Mouse (Mus musculus) lung, embryonic 16.5 days (tissue): Measurements from ENCODE around the gene Kcnn1. TPM values are rescaled to one million over a fixed set of nuclear protein-coding genes. Genes with fewer than 3 reads are reported as not detected.
A peak's percentile ranks its signal among the peaks of the same experiment; 100 is the strongest.
"Not testable (repeated sequence)": the region's sequence is repeated elsewhere in the genome, so short reads cannot be mapped to it uniquely, and the experiment has no call there.

ENCODE experiments used
- ATAC-seq: fragments of 200-750 bp; cut with Nextera tagmentation; 2 replicates; pipeline ENCODE4 v1.8.0; 2017; ENCODE audit warnings: low read depth, mild to moderate bottlenecking, moderate library complexity
- H3K27ac ChIP-seq: fragments of 300-500 bp; sonication (generic); 2 replicates; pipeline ENCODE4 v1.5.1; 2014; ENCODE audit warnings: mild to moderate bottlenecking, control low read depth, low read length
- H3K27me3 ChIP-seq: fragments of 300-500 bp; sonication (generic); 2 replicates; pipeline ENCODE4 v1.6.1; 2014; ENCODE audit warnings: low read depth, low read length, mixed read lengths; ENCODE audit not compliant: control insufficient read depth, insufficient read depth
- H3K36me3 ChIP-seq: fragments of 300-500 bp; sonication (generic); 2 replicates; pipeline ENCODE4 v1.6.1; 2014; ENCODE audit warnings: low read length; ENCODE audit not compliant: control insufficient read depth, insufficient read depth
- H3K4me1 ChIP-seq: fragments of 300-500 bp; sonication (generic); replicated peaks from 2 replicates; pipeline ENCODE4 v1.6.1; 2014; ENCODE audit warnings: low read length, mixed read lengths; ENCODE audit not compliant: control insufficient read depth, insufficient read depth
- H3K4me2 ChIP-seq: fragments of 300-500 bp; sonication (generic); 2 replicates; pipeline ENCODE4 v1.6.1; 2014; ENCODE audit warnings: low read depth, low read length, control low read depth
- H3K4me3 ChIP-seq: fragments of 300-500 bp; sonication (generic); 2 replicates; pipeline ENCODE4 v1.5.1; 2014; ENCODE audit warnings: mild to moderate bottlenecking, low read length, control low read depth
- H3K9ac ChIP-seq: fragments of 300-500 bp; sonication (generic); 2 replicates; pipeline ENCODE4 v1.6.1; 2014; ENCODE audit warnings: low read length, control low read depth
- H3K9me3 ChIP-seq: fragments of 300-500 bp; sonication (generic); 2 replicates; pipeline ENCODE4 v1.6.1; 2016; ENCODE audit warnings: low read length; ENCODE audit not compliant: control insufficient read depth
- WGBS: fragments of 180-500 bp; shearing (Covaris S2); extraction: QIAGEN DNeasy Blood & Tissue Kit; methylation state at CpG from one replicate; pipeline ENCODE4 v1.1.7; 2014; 5-methylcytosine and 5-hydroxymethylcytosine counted together
- polyA plus RNA-seq: library from polyadenylated mRNA; unstranded; fragments of >200 nt; fragmentation: Nextera tagmentation; extraction: Ambion mirVana; gene quantifications from 2 replicates; pipeline ENCODE4 v1.2.1, GENCODE M21; 2015

The Kcnn1 gene
- polyA plus RNA-seq, 1 experiment from 2014 or later, result 0.99 TPM

- no peak for ATAC-seq
- H3K27me3 ChIP-seq, result no peaks in the 10 kb centered on the region
- H3K4me3 ChIP-seq, result no peak overlapping the region
- H3K4me2 ChIP-seq, result no peak overlapping the region
- 65% methylated on average over 2 of the region's 2 CpGs for WGBS
- no peaks in the 10 kb centered on the region for H3K36me3 ChIP-seq
- no peak overlapping the region for H3K9ac ChIP-seq
- peaks cover 13% of the 10 kb centered on the region for H3K4me1 ChIP-seq
- no peak overlapping the region for H3K27ac ChIP-seq
- no peaks in the 10 kb centered on the region for H3K9me3 ChIP-seq
Measured at GRCm38 (mm10) chr8:70900872-70901387, 37.9 kb upstream of the Kcnn1 start.

GRCm38 (mm10) chr8:70899226-70899625 is 36.2 kb upstream of the Kcnn1 start:
- Histone ChIP-seq H3K4me2 (no peak overlapping the region), H3K4me3 (no peak overlapping the region), H3K27ac (no peak overlapping the region), H3K9ac (no peak overlapping the region), H3K27me3 (no peaks in the 10 kb centered on the region), H3K36me3 (peaks cover 14% of the 10 kb centered on the region), H3K9me3 (no peaks in the 10 kb centered on the region), H3K4me1 (peaks cover 13% of the 10 kb centered on the region)
- WGBS, result 67% methylated on average over 2 of the region's 2 CpGs
- ATAC-seq, result no peak

DNA sequence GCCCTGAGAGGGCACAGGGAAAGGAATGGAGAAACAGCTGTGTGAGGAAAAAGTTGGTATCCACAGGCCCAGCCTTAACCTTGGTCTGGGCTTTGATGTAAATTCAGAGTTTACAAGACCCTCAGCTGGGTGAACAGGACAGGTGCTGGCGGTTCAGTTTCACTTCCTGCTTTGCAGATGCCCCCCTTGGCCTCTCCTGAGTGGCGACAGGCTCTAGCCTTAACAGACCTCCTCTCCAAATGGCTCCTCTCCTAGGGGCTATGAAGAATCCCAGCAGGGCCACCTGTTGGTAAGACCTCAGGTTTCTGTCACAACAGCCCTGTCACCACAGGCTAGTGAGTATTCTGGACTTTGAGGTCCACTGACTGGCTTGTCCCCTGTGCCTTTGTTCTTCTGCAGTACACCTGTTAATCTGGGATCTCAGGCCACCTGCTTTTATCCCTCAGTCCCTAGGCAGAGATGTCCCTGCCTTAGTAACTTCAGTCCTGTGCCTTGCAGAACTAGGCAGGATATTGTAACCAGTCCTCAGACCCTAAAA is 35.7 kb upstream of the Kcnn1 start:
- no peak for ATAC-seq
- peaks cover under 1% of the 10 kb centered on the region; the same call in 1 of the 2 replicates for H3K27me3 ChIP-seq
- no peak overlapping the region for H3K27ac ChIP-seq
- no peak overlapping the region; the same call in 1 of the 2 replicates for H3K4me2 ChIP-seq
- H3K36me3 ChIP-seq, result peaks cover 18% of the 10 kb centered on the region
- WGBS, result 41% methylated on average over 2 of the region's 2 CpGs
- H3K4me1 ChIP-seq, result peaks cover 13% of the 10 kb centered on the region
- no peak overlapping the region for H3K4me3 ChIP-seq
- H3K9me3 ChIP-seq, result no peaks in the 10 kb centered on the region
- H3K9ac ChIP-seq, result peak overlapping the region; percentile 83; the same call in 1 of the 2 replicates

GRCm38 (mm10) chr8:70897681-70898413 is 34.8 kb upstream of the Kcnn1 start:
- Histone ChIP-seq H3K9ac (peak overlapping the region; percentile 83), H3K27me3 (peaks cover 9% of the 10 kb centered on the region), H3K4me1 (peaks cover 13% of the 10 kb centered on the region), H3K4me2 (peak overlapping the region; percentile 88), H3K27ac (peak overlapping the region; percentile 82), H3K36me3 (peaks cover 18% of the 10 kb centered on the region), H3K4me3 (peak overlapping the region; percentile 64), H3K9me3 (no peaks in the 10 kb centered on the region)
- under 1% methylated on average over 20 of the region's 20 CpGs for WGBS
- ATAC-seq, result peak; percentile 62

DNA sequence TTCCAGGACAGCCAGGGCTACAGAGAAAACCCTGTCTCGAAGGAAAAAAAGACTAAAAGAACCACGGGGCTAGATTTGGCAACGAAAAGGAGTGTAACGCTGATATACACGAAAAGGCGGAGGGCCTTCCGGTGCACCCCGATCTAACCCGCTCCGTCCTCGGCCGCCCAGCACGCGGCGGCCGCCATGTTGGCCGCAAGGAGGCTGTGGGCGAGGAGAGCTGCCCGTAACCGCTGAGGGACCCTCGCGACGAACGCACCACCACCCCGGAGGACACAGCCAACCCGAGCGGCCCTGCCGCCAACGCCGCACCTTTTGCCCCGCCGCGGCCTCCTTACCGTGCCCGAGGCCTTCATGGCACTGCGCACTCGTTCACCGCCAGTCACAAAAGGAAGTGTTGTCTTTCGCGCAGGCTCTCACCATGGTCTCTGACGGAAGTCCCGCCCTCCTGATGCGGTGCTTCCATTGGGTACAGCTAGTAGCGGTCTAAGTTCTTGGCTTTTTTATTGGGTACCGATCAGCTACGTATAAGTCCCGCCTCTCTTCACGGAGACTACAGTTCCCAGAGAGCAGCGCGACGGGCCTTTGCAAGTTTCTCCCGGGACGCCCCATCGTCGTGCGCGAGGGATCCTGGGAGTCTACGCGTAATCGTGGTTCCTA is 34.1 kb upstream of the Kcnn1 start, which contains the start of gene Rpl18a:
Gene Rpl18a (minus strand): TSS at position 392 of the 660 bp plus-strand sequence.
- Histone ChIP-seq H3K9ac (peak within 1 kb of the TSS; percentile 94), H3K27ac (peak within 1 kb of the TSS; percentile 82), H3K4me3 (peak within 1 kb of the TSS; percentile 83), H3K9me3 (no peaks in the 10 kb centered on the region), H3K27me3 (peaks cover 16% of the 10 kb centered on the region), H3K4me2 (peak within 1 kb of the TSS; percentile 94), H3K36me3 (peaks cover 18% of the 10 kb centered on the region), H3K4me1 (peaks cover 19% of the 10 kb centered on the region)
- ATAC-seq, result peak; percentile 98
- WGBS, result under 1% methylated on average over 60 of the region's 60 CpGs

GRCm38 (mm10) chr8:70896316-70897020 is 33.4 kb upstream of the Kcnn1 start:
- peak overlapping the region; percentile 83 for H3K4me3 ChIP-seq
- WGBS, result 3% methylated on average over 25 of the region's 25 CpGs
- peak overlapping the region; percentile 94 for H3K4me2 ChIP-seq
- H3K36me3 ChIP-seq, result peaks cover 18% of the 10 kb centered on the region
- peaks cover 23% of the 10 kb centered on the region for H3K27me3 ChIP-seq
- peak overlapping the region; percentile 33; the same call in 1 of the 2 replicates for H3K27ac ChIP-seq
- no peaks in the 10 kb centered on the region for H3K9me3 ChIP-seq
- peaks cover 21% of the 10 kb centered on the region for H3K4me1 ChIP-seq
- ATAC-seq, result no peak
- peak overlapping the region; percentile 94 for H3K9ac ChIP-seq

- peaks cover 30% of the 10 kb centered on the region for H3K27me3 ChIP-seq
- 78% methylated on average over 21 of the region's 24 CpGs for WGBS
- peak overlapping the region; percentile 94 for H3K9ac ChIP-seq
- H3K36me3 ChIP-seq, result peaks cover 18% of the 10 kb centered on the region
- not testable (repeated sequence) for H3K27ac ChIP-seq, H3K9me3 ChIP-seq, ATAC-seq
- peak overlapping the region; percentile 83 for H3K4me3 ChIP-seq
- peaks cover 21% of the 10 kb centered on the region for H3K4me1 ChIP-seq
- peak overlapping the region; percentile 94 for H3K4me2 ChIP-seq
Measured at GRCm38 (mm10) chr8:70895571-70896259, 32.7 kb upstream of the Kcnn1 start.

DNA sequence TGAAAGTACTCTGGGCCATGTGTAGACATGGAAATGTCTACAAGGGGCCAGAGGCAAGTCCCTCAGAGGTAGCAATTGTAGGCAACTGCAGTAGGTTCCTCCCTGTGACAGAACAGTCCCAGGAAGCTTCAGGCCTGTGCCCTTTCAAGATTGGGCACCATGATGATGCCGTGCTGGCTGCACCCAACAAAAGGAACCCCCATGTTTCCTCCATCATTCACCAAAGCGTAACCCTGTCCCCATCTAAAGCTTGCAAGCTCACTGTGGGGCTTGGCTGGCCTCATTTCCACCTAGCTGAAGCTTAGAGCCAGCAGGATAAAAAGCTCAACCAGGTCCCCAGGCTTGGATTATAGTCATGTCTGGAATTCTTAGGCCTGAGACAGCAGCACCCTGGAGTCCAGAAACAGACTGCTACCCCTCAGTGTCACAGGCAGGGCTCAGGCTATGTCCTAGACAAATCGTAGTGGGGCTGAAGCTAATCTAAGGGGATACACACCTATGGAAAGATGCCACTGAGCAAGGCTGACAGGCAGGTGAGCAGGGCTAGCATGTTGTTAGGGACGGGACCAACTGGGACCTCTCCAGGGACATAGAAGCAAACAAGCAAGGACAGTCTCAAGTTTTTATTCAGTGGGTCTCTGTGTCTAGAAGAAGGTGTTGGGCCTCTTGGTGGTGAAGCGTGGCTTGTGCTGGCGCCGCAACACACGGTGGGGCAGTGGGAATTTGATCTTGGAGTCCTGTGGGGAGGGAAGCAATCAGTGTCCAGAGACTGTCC is 31.9 kb upstream of the Kcnn1 start:
- no peak overlapping the region for H3K4me2 ChIP-seq
- no peaks in the 10 kb centered on the region for H3K9me3 ChIP-seq
- H3K27me3 ChIP-seq, result peaks cover 34% of the 10 kb centered on the region
- no peak overlapping the region for H3K9ac ChIP-seq
- H3K27ac ChIP-seq, result no peak overlapping the region
- WGBS, result 80% methylated on average over 8 of the region's 8 CpGs
- peaks cover 21% of the 10 kb centered on the region for H3K4me1 ChIP-seq
- no peak overlapping the region for H3K4me3 ChIP-seq
- H3K36me3 ChIP-seq, result peaks cover 18% of the 10 kb centered on the region
- ATAC-seq, result no peak
